Mouse (Mus musculus) adrenal gland, postnatal 10 days (tissue): ENCODE data around the gene Mecp2. TPM values are rescaled to one million over a fixed set of nuclear protein-coding genes. Genes with fewer than 3 reads are reported as not detected.
"Not testable (repeated sequence)": the region's sequence is repeated elsewhere in the genome, so short reads cannot be mapped to it uniquely, and the experiment has no call there.

Experiments
- DNase-seq: peaks from one replicate; pipeline ENCODE4 v3.0.0; 2021; ENCODE audit warnings: mixed read lengths
- long read RNA-seq, 2 experiments: library from polyadenylated mRNA; stranded (forward); transcript quantifications; one replicate each; pipeline ENCODE4 v2.0.0; 2021
- total RNA-seq, 2 experiments: library from RNA; stranded (reverse); gene quantifications; 2 replicates each; pipeline ENCODE4 v1.2.3; 2021

Mecp2 gene
- 10 to 100 TPM; 30.1 to 34.9 TPM for total RNA-seq
- long read RNA-seq, experiment 1, full-length matches to known transcripts: 11 of 14 reads
- long read RNA-seq, experiment 1, partial matches to known transcripts: 1 of 14 reads
- long read RNA-seq, experiment 1, other reads (novel, unspliced or antisense): 2 of 14 reads
- long read RNA-seq, experiment 2, partial matches to known transcripts: 2 of 12 reads
- long read RNA-seq, experiment 2, other reads (novel, unspliced or antisense): 6 of 12 reads

GRCm38 (mm10) chrX:74135263-74135662 lies at the start of gene Mecp2:
Gene Mecp2, minus strand, starts transcription at chrX:74135363.
- not testable (repeated sequence) for DNase-seq

DNA sequence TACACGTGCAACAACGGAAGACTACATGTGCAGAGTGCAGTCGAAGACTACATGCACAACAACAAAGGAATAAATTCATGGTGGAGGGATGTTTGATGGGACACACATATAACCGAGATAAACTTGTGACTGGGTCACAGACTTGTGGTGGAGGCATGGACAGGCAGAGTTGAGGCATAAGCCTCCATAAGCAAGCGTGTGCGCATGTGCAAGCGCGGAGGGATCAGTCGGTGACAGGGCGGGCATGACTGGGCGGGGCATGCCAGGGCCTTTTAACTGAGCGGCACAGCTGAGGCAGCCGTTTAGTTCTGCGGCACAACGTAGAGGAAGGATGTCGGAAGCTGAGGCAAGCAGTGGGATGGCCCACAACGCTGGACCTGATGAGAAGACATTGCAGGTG lies 41.8 kb upstream of the Mecp2 start, which contains the start of gene Tktl1:
Gene Tktl1 (plus strand): TSS at position 301 of the 400 bp plus-strand sequence.
- DNase-seq: no peak

DNA sequence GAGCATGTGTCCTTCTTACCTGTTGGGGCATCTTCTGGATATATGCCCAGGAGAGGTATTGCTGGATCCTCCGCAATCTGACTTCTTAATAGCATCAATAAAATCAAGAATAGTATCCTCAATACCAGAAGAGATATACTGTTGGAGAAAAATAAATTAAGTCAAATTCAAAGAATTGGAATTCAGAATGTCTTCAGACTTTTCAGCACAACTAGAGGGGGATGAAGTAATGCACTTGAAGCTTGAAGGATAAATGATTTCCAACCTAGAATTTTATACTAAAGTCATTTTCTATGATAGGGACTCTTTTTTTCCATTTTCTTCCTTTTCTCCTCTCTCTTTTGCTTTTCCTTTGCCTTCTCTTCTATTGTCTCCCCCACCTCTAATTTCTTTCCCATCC lies 32.6 kb upstream of the Mecp2 start, which contains the start of gene Tex28:
Gene Tex28 (minus strand): TSS at position 101 of the 400 bp plus-strand sequence.
- DNase-seq: no peak

- no peak for DNase-seq
These were observed 8.0 kb downstream of the Mecp2 start, which contains the start of gene Opn1mw for GRCm38 (mm10) chrX:74127164-74127563. Gene Opn1mw, plus strand, starts transcription at chrX:74127464.

GRCm38 (mm10) chrX:74124975-74125374 lies 10.2 kb downstream of the Mecp2 start:
- peak; percentile 2 for DNase-seq

- DNase-seq: peak; percentile 69
These were observed 19.7 kb downstream of the Mecp2 start for GRCm38 (mm10) chrX:74115511-74115910.

DNA sequence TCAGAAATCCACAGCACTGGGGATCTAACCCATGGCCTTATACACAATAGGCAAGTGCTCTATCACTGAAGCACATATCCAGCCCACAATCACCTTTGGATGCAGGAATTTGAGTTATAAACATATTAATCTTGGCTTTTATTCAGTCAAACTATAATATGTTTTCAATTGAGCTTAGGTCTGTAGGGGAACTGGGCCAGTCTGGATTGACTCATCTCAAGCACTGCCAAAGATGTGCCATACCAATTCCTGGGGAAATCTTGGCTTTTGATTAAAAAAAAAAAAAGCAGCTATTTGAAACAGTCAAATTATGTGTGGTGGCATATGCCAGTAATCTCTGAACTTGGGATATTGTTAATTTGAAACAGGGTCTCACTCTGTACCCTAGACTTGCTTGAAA lies 21.1 kb downstream of the Mecp2 start:
- no peak for DNase-seq

- DNase-seq: no peak
These were observed 26.4 kb downstream of the Mecp2 start for GRCm38 (mm10) chrX:74108747-74109146.

- no peak for DNase-seq
These were observed 29.2 kb downstream of the Mecp2 start for GRCm38 (mm10) chrX:74105916-74106315.

DNA sequence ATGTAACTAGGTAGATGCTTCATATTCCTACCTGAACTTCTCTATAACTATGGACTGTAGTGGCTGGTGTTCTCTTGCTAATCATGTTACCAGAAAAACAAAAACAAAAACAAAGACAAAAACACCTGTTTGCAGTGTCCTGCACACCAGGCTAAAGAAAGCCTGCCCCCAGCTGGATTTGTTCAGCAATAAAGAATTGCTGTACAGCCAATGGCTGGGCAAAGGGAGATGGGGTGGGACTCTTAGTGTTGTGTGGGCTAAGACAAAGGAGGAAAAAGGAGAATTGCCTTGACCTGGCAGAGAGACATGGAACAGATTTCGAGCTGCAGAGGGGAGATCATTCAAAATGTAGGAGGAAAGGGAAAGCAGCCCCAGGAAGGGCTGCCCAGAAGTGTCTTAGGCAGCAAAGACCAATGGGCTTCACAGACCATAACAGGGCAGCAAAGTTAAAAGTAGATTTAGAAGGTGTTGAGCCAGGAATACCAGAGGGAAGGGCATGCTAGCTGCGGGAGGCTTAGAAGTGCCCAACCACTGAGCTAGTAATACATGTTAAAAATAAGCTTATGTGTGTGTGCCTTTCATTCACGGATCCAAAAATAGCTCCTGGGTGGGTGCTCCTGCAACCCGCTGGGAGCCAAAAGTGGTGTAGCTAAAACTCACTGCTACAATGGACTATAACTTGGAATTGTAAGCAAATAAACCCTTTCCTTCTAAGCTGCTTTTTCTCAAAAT lies 31.5 kb downstream of the Mecp2 start:
- peak; percentile 3 for DNase-seq

- DNase-seq: no peak
These were observed 40.0 kb downstream of the Mecp2 start for GRCm38 (mm10) chrX:74095130-74095529.

GRCm38 (mm10) chrX:74085601-74086038 lies 49.5 kb downstream of the Mecp2 start:
- DNase-seq: peak; percentile 95

DNA sequence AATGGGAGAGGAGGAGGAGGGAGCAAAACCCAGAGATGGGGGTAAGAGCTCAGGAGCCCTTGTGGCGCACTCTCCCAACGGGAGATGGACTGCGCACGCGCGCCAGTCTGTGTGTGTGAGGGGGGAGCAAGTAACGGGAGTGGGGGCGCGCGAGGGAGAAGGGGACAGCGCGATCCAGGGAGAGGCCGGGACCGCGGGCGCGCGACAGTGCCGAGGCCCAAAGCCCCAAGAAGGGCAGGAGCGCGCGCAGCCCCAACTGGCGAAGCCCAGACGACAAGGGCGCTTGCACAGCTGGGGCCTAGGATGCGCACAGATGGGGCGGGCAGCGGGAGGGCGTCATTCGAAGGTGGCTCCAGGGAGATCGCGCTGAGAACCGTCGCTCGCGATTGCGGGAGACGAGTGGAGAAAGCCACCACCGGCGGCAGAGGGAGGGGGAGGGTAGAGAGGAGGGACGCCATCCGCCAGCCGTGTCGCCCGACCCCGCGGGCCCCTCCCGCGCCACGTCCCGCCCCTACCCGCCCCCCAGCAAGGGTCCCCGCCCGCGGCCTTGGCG lies 50.1 kb downstream of the Mecp2 start:
- DNase-seq: peak; percentile 81

DNA sequence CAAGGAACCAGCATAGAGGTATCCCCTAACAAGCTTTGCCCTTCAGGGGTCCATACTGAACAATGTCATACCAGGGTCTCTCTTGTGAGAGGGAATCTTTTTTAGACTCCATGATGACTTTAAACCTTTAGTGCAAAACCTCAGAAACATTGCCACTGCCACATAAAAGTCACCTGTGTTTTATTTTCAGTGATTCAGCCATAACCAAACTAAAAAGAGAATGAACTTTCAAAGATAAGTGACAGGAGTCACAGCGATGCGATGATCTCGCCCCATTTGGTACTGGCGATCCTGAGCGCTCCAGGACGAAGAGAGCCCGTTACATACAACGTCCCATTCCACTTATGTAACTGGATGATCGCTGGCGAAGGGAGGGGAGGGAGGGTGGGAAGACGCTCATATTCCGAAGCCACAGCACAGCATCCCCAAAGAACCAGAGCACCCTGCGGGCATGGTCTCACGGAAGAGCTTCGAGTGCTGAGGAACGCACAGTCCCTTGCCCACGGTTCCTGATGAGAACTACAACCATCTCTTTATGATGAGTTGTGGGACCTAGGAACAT lies 50.8 kb downstream of the Mecp2 start:
- DNase-seq: no peak

GRCm38 (mm10) chrX:74070794-74071193 lies 64.4 kb downstream of the Mecp2 start:
- DNase-seq: no peak

DNA sequence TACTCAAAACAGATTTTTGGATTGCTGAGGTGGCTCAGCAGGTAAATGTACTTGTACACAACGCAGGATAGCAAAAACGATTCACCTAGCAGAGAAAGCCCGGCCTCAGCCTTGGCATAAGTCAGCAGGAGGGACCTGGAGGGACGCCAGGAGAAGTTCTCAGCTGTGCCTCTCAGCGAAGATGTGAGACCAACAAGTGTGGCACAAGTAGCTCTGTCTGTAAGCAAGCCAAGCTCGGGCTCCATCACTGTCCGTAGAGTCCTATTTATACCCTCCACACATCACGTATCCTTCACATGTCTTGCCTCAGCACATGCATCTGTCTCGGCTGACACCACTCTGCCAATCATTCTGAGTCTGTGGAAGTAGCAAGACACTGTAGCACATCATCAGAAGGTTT lies 67.3 kb downstream of the Mecp2 start:
- peak; percentile 55 for DNase-seq

DNA sequence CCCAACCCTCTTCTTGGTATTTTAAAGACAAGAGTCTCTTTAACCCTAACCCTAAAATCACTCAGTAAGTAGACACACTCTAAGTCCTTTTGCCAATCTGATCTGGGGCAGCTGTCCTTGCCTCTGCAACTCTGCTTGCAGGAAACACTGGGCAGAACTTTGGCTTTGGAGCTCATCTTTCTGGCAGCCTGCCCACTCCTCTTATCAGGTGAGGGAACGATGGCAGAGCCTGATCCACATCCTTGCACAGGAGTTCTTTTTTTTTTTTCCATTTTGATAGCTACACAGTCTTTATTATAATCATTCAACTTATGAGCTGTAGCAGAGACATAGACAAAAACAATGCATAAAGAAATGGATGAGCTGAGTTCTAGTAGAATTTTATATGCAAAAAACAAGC lies 90.1 kb downstream of the Mecp2 start:
- peak; percentile 45 for DNase-seq

GRCm38 (mm10) chrX:74037702-74038375 lies 97.3 kb downstream of the Mecp2 start:
- DNase-seq: peak; percentile 18

DNA sequence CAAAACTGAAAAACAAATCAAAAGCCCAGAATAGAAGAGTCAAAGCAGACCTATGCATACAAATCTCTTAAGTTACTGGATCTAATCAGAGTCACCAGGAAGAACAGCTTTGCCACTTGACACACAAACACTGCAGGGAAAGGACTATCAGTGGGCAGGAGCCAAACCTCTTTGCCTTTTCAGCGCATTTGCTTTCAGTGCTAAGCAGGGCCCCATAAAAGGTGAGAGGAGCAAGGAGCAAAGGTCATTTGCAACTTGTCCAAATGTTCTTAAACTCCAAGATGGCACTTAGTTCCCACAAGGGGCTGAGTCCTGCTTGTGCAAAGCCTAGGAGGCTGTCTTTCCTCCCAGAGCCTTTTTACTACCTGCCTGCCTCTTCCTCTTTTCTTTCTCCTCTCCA lies 105.2 kb downstream of the Mecp2 start:
- no peak for DNase-seq

DNA sequence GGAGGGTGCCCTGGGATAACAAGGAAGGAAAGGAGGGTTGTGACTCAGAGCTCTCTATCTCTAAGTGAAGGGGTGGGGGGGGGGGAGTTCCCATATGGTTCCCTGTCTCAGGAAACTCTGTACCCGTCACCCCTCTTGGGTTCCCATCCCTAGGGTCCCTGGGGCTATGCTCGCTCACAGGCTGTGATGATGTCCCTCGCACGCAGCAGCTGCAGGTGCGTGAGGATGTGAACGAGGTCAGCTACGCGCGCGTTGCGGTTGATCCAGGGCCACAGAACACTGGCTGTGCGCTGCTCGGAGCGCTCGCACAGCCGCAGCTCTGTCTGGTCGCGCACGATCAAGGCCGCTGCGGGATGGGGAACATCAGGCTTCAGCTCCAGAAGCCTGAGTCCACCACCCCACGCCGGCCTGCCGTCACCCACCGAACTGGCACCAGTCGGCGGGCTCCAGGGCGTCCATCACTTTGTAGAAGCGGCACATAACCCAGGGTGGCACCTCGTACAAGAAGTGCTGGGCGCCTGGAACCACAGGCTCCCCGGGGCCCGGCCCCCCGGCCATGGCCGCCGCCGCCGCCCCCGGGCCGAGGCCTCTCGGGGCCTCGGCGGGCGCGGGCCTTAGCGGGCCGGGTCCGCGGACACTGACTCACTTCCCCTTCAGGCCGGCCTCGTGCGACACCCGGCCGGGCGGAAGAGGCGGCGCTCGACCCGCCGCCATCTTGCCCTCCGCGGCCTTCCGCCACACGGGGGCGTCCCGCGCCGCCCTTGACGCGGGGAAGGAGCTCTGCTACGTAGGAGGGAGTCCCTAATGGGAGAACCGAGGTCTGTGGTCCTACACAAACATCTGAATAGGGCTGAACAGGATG lies 111.7 kb downstream of the Mecp2 start, which contains the start of gene Irak1:
Gene Irak1 (minus strand): TSS at position 731 of the 862 bp plus-strand sequence.
- peak; percentile 90 for DNase-seq

DNA sequence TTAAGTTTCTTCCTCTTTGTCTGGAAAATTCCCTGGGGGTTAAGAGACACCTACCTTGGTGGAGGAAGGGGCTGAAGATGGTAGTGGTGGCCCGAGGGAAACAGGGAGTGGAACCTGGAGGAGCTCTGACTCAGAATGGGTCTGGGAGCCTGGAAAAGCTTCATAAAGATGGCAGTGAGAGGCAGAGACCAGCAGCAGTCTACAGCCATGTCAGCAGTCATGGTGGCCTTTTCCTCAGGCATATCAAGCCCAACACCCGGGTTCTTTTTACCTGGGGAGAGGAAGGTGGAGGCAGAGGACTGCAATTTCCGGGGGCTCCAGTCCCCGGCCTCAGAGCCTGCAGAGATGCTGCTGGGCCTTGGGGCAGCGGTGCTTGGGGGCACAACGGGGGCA lies 112.4 kb downstream of the Mecp2 start:
- no peak for DNase-seq
